Comparison of ENCODE assay signal across 9 mouse cellular contexts in the genomic region with DNA sequence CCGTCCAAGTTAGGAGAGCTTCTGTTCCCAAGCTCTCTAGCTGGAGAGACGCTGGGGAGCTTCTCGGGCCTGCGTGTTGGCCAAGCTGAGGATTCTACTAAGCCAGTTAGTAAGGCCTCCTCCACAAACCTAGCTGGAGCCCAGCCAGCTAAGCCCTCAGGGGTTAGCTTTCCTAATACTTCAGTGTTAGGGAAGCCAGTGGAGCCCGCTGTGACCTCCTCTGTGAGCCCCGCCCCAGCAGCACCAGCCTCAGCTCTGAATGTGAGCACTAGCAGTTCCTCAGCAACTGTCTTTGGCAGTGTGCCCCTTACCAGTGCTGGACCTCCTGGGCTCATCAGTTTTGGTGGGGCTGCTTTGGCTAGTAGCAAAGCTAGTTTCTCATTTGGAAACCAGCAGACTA. TPM values are rescaled to one million over a fixed set of nuclear protein-coding genes. Genes with fewer than 3 reads are reported as not detected.
DNase-seq lines count a peak whose midpoint lies in the region; ATAC-seq and TF ChIP-seq lines count a peak whose summit lies in the region.
"Had no signal": no experiment of that assay in that cellular context is flagged by ENCODE, and none has a peak within 500 bp of the region (broad histone marks: within the 10 kb centered on the region; RNA-seq: fewer than 3 reads in every experiment).

No protein-coding gene starts in this region.

- peaks cover 58% of the 10 kb centered on the region for H3K36me3 ChIP-seq in midbrain, postnatal 0 days (ENCODE audit: insufficient read depth, low read length)
- peaks cover 47% of the 10 kb centered on the region for H3K36me3 ChIP-seq in midbrain, embryonic 16.5 days (ENCODE audit: control insufficient read depth, insufficient read depth, low read length)

- H3K4me2 ChIP-seq in midbrain, postnatal 0 days (ENCODE audit: low read depth, low read length, poor library complexity, severe bottlenecking): no peak overlapping the region
- no peak overlapping the region for H3K4me2 ChIP-seq in midbrain, embryonic 16.5 days (ENCODE audit: low read length)

- DNase-seq in adrenal gland, adult 2 months: peak; percentile 62
- no peak for DNase-seq in adrenal gland, postnatal 4 days (ENCODE audit: low spot score in 2 of 2)
- peak; percentile 50 for DNase-seq in midbrain, postnatal 0 days (ENCODE audit: low spot score)
- DNase-seq in gastrocnemius, adult 18-20 months (ENCODE audit: low spot score): peak; percentile 83
- peak; percentile 22 for DNase-seq in naive thymus-derived CD4-positive, alpha-beta T cell, adult 2 months (ENCODE audit: low read depth)
- no peak for DNase-seq in embryo, embryonic 11 days
- no peak for DNase-seq in urinary bladder, postnatal 25 days (ENCODE audit: low spot score)

- H3K27ac ChIP-seq in midbrain, postnatal 0 days (ENCODE audit: low read depth, low read length): no peak overlapping the region
- H3K27ac ChIP-seq in midbrain, embryonic 16.5 days (ENCODE audit: low read length): no peak overlapping the region

- H3K9me3 ChIP-seq in midbrain, postnatal 0 days (ENCODE audit: low read length): no peaks in the 10 kb centered on the region
- H3K9me3 ChIP-seq in midbrain, embryonic 16.5 days (replicated peaks; ENCODE audit: control insufficient read depth, low read length, poor library complexity, severe bottlenecking): no peaks in the 10 kb centered on the region

- no peak overlapping the region for H3K4me3 ChIP-seq in midbrain, postnatal 0 days (ENCODE audit: low read depth, low read length)
- no peak overlapping the region for H3K4me3 ChIP-seq in midbrain, embryonic 16.5 days (ENCODE audit: low read depth, low read length)

- TF ChIP-seq CTCF in midbrain, postnatal 0 days (IDR thresholded peaks at IDR 0.05): no peak

- H3K9ac ChIP-seq in midbrain, postnatal 0 days (replicated peaks; ENCODE audit: low read length, poor library complexity, severe bottlenecking): no peak overlapping the region
- no peak overlapping the region for H3K9ac ChIP-seq in midbrain, embryonic 16.5 days (ENCODE audit: low read depth, low read length)

- no peaks in the 10 kb centered on the region for H3K27me3 ChIP-seq in midbrain, postnatal 0 days (ENCODE audit: insufficient read depth, low read length)
- no peaks in the 10 kb centered on the region for H3K27me3 ChIP-seq in midbrain, embryonic 16.5 days (ENCODE audit: control insufficient read depth, insufficient read depth, low read depth, low read length)

- 78% methylated on average over 6 of the region's 6 CpGs for WGBS in midbrain, postnatal 0 days
- WGBS in midbrain, embryonic 16.5 days: 86% methylated on average over 6 of the region's 6 CpGs

- no peaks in the 10 kb centered on the region for H3K4me1 ChIP-seq in midbrain, postnatal 0 days (ENCODE audit: insufficient read depth, low read length)
- no peaks in the 10 kb centered on the region for H3K4me1 ChIP-seq in midbrain, embryonic 16.5 days (ENCODE audit: control insufficient read depth, insufficient read depth, low read length)

- no peak for ATAC-seq in midbrain, postnatal 0 days (ENCODE audit: low FRiP score)
- no peak for ATAC-seq in midbrain, embryonic 16.5 days
- ATAC-seq: intestine, embryonic 16.5 days had no signal

RNA-seq across cellular contexts. Expression of a gene that starts 51.2 kb away (rescaled TPM):
- 1 to 10 TPM; 1.5 to 4.8 TPM for total RNA-seq in adrenal gland, adult 2 months (2021)
- 2.6 and 6.5 TPM in 2 replicates for polyA plus RNA-seq in adrenal gland, adult 2 months (2012; rRNA removed)
- total RNA-seq in adrenal gland, postnatal 4 days (2021): 1 to 10 TPM; 2.4 TPM
- total RNA-seq in midbrain, postnatal 0 days (2014; rRNA removed): 0.77 and 0.85 TPM in 2 replicates
- polyA plus RNA-seq in midbrain, postnatal 0 days (2015; fragmentation: Nextera tagmentation; extraction: Ambion mirVana): 0.35 and 0.93 TPM in 2 replicates
- polyA plus RNA-seq in midbrain, embryonic 16.5 days (2015; fragmentation: Nextera tagmentation; extraction: Ambion mirVana): 0.41 and 0.45 TPM in 2 replicates
- total RNA-seq in gastrocnemius, adult 18-20 months (2021): 10 to 100 TPM; 12.5 to 21.2 TPM

RNA-seq across cellular contexts. Expression of a gene that starts 59.2 kb away (rescaled TPM):
- 10 to 100 TPM; 52.5 to 68.6 TPM for total RNA-seq in adrenal gland, adult 2 months (2021)
- polyA plus RNA-seq in adrenal gland, adult 2 months (2012; rRNA removed): 36.1 and 42.9 TPM in 2 replicates
- total RNA-seq in adrenal gland, postnatal 4 days (2021): 10 to 100 TPM; 71.1 to 86.6 TPM
- total RNA-seq in midbrain, postnatal 0 days (2014; rRNA removed): 28.5 and 29.0 TPM in 2 replicates
- 59.7 and 67.0 TPM in 2 replicates for polyA plus RNA-seq in midbrain, postnatal 0 days (2015; fragmentation: Nextera tagmentation; extraction: Ambion mirVana)
- polyA plus RNA-seq in midbrain, embryonic 16.5 days (2015; fragmentation: Nextera tagmentation; extraction: Ambion mirVana): 63.9 and 68.0 TPM in 2 replicates
- total RNA-seq in gastrocnemius, adult 18-20 months (2021): 10 to 100 TPM; 18.0 to 23.5 TPM

Comparison
In these comparisons a context has a peak if more than half of its experiments do, and no peak if none do; other contexts are left out.
1. DNase-seq: peak in adrenal gland, adult 2 months (single experiment), midbrain, postnatal 0 days (single experiment), gastrocnemius, adult 18-20 months (single experiment) and naive thymus-derived CD4-positive, alpha-beta T cell, adult 2 months (single experiment); none in adrenal gland, postnatal 4 days (0 of 2), embryo, embryonic 11 days (single experiment) and urinary bladder, postnatal 25 days (single experiment).